Mouse (Mus musculus): Measurements from ENCODE around the gene Clstn2. TPM values are rescaled to one million over a fixed set of nuclear protein-coding genes. Genes with fewer than 3 reads are reported as not detected.

Gene Clstn2
- total RNA-seq, 2 experiments from 2014 or later, result 148 to 162 TPM

DNA sequence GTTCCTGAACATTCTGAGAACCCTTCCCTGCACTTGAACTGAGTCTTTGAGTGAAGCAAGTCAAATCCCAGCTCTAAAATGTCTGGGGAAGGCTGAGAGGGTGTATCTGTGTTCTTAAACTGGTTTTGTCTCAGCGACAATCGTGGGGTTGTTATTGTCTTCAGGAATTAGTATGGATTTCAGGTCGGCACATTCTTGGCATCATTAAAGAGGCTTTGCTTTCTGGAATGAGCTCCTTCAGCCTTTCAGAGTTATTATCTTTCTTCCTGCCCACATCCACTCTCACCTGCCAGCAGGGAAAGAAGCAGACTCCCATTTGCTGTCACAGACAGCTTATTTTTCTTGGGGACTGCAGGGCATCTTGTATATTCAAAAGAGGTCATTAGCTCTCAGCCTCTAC is 398.1 kb downstream of the Clstn2 start:
- Histone ChIP-seq H3K27ac (peak overlapping the region; percentile 43; the same call in 1 of the 2 replicates), H3K4me3 (no peak overlapping the region)
- TF ChIP-seq CTCF (conservative IDR thresholded peaks at IDR 0.05), result no peak
- no peak for DNase-seq (ENCODE audit: low spot score in 2 of 2)

DNA sequence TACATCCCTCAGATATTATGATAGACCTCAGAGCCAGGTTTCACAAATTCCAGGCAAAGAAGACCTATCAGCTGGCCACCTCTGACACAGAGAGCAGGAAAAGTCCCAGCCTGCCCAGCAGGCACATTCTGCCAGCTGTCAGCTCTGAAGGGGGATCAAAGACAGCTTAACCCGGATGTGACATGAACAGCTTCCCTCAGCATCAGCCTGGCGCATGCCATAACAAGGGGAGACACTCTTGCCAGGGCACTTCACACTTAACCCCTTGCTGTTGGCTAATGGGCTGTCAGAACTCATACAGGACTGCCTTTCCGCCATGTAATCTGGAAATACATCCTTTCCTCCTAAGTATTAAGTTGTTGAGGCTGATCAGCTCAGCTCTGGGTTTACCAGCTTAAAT is 403.8 kb downstream of the Clstn2 start:
- no peak for TF ChIP-seq CTCF (conservative IDR thresholded peaks at IDR 0.05)
- peak overlapping the region; percentile 64; the same call in 1 of the 2 replicates for H3K27ac ChIP-seq
- H3K4me3 ChIP-seq, result no peak overlapping the region
- DNase-seq (ENCODE audit: low spot score in 2 of 2), result no peak

- no peak for TF ChIP-seq CTCF (conservative IDR thresholded peaks at IDR 0.05)
- H3K4me3 ChIP-seq, result no peak overlapping the region
- DNase-seq (ENCODE audit: low spot score in 2 of 2), result no peak
- peak overlapping the region; percentile 64 for H3K27ac ChIP-seq
Observed at GRCm38 (mm10) chr9:97628361-97628908, 404.5 kb downstream of the Clstn2 start.

- DNase-seq (ENCODE audit: low spot score in 2 of 2), result no peak
- H3K27ac ChIP-seq, result peak overlapping the region; percentile 64
- no peak for TF ChIP-seq CTCF (conservative IDR thresholded peaks at IDR 0.05)
- H3K4me3 ChIP-seq, result no peak overlapping the region
Observed at GRCm38 (mm10) chr9:97627916-97628315, 405.1 kb downstream of the Clstn2 start.

DNA sequence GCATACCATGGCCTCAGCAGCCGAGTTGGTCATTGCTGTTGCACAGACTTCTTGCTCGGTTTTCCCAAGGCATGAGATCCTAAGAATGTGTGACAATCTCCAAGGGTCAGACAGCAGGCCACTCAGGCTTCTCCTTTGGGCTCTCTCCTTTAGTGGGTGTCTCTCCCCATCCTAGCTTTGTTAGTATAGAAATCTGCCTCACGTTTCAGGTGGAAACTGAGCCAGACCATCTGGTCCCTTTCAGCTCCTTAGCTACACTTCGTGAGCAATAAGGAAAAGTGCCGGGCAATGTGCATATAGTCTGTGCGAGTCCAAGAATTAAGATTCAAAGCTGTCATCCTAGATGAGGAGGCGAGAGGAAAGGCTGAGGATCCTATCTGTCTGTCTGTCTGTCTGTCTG is 422.4 kb downstream of the Clstn2 start:
- peak overlapping the region; percentile 83 for H3K27ac ChIP-seq
- no peak for TF ChIP-seq CTCF (conservative IDR thresholded peaks at IDR 0.05)
- no peak for DNase-seq (ENCODE audit: low spot score in 2 of 2)

DNA sequence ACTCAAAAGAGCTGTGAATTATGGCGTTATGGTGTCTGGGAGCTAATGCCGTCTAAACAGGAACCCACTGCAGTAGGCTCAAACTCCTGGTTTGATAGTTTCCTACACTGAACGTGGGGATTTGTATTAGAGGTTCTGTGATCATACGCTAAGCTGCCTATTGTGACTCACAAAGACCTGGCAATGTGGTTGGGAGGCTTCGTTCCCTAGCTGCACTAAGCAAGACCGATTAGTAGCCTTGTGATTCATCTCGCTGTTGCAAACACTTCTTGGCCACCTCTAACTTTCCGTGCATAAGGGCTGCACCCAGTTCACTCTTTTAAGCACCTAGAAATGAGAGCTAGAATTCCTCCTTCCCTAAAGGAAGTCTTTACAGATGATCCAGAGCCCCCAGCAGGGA is 429.3 kb downstream of the Clstn2 start:
- peak overlapping the region; percentile 81 for H3K27ac ChIP-seq
- H3K4me3 ChIP-seq, result no peak overlapping the region
- peak in 1 of 2 experiments; percentile 33 for DNase-seq (ENCODE audit: low spot score in 2 of 2)
- no peak for TF ChIP-seq CTCF (conservative IDR thresholded peaks at IDR 0.05)

More for the DNA sequence above, 422.4 kb downstream of the Clstn2 start:
- H3K4me3 ChIP-seq, result no peak overlapping the region

DNA sequence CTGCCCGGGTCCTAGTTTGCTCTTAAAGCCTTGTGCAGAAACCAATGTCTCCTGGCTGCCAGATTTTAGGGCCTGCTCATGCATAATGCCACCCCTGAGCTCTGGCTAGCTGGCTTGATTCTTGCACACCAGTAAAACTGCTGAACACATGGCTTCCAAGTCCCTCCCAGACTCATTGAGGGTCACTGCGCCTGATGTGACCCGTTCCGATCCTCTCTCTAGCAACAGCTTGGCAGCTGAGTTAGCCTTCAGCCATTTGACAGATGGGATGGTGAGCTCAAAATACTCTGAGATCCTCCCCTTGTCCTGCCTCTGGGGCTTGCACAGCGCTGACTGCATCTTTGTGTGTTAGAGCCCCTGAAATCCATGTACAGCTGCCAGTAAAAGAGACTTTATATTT is 430.5 kb downstream of the Clstn2 start:
- Histone ChIP-seq H3K27ac (peak overlapping the region; percentile 81), H3K4me3 (no peak overlapping the region)
- TF ChIP-seq CTCF (conservative IDR thresholded peaks at IDR 0.05), result no peak
- DNase-seq (ENCODE audit: low spot score in 2 of 2), result no peak

GRCm38 (mm10) chr9:97599006-97599405 is 434.0 kb downstream of the Clstn2 start:
- H3K27ac ChIP-seq, result peak overlapping the region; percentile 81; the same call in 1 of the 2 replicates
- TF ChIP-seq CTCF (conservative IDR thresholded peaks at IDR 0.05), result no peak
- no peak for DNase-seq (ENCODE audit: low spot score in 2 of 2)
- no peak overlapping the region for H3K4me3 ChIP-seq

DNA sequence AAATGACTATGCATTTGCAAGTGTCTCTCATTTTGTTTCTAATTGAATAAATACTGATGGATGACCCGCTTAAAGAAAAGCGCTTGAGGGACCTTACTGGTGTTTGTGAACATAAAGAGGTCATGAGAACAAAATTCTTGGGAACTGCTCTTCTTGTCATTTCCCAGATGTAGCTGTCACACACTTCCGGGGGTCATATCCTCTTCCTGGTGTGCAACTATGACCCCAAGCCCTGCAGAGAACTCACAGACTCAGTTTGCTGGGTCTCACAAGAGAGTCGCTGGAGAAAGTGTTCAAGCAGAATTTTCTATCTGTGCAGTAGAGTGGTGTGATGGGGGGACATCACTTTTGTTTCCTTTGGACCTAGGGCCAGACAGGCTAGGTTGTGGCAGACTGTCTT is 442.3 kb downstream of the Clstn2 start:
- Histone ChIP-seq H3K27ac (no peak overlapping the region), H3K4me3 (no peak overlapping the region)
- no peak for TF ChIP-seq CTCF (conservative IDR thresholded peaks at IDR 0.05)
- DNase-seq (ENCODE audit: low spot score in 2 of 2), result no peak

GRCm38 (mm10) chr9:97570881-97571280 is 462.1 kb downstream of the Clstn2 start:
- H3K27ac ChIP-seq, result peak overlapping the region; percentile 71
- TF ChIP-seq CTCF (conservative IDR thresholded peaks at IDR 0.05), result no peak
- peak; percentile 63 to 73 for DNase-seq (ENCODE audit: low spot score in 2 of 2)

DNA sequence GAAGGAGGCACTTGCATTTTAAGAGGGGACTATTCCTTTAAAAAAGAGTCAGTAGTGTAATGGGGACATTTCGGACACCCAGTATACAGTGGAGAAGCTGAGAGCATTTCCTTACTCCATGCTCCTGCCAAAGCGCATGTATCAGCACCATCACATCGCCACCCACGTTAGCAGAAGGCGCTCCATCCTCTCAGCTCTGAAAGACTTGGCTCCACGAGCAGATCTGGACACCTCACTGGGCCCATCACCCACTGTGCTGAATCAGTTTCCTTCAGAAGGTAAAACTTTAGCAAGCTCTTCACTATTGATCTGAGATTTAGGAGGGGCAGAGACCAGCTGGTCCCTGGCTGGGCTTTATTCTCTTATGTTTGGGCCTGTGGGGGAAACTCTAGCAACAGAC is 469.9 kb downstream of the Clstn2 start:
- no peak for TF ChIP-seq CTCF (conservative IDR thresholded peaks at IDR 0.05)
- DNase-seq (ENCODE audit: low spot score in 2 of 2), result peak in 1 of 2 experiments; percentile 75
- Histone ChIP-seq H3K27ac (peak overlapping the region; percentile 51; the same call in 1 of the 2 replicates), H3K4me3 (no peak overlapping the region)

More at GRCm38 (mm10) chr9:97570881-97571280, 462.1 kb downstream of the Clstn2 start:
- no peak overlapping the region for H3K4me3 ChIP-seq

DNA sequence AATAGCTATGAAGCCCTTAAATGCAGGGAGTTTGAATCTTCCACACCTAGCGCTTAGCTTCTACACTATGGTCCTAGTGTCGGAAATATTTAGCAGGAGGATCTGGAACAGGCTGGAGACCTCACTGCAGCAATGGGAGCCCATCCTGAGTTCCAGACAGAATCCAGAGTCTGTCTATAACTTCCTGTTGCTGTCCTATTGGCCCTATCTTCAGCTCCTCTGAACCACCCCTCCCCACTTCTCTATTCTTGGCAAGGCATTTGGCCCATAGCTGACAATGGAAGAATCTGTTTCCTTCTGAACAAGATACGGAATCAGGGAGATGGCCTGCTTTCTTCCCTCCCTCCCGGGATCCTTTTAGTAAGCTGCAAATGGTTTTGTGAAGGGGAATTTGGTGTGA is 488.6 kb downstream of the Clstn2 start:
- no peak for DNase-seq (ENCODE audit: low spot score in 2 of 2)
- Histone ChIP-seq H3K4me3 (no peak overlapping the region), H3K27ac (no peak overlapping the region)
- no peak for TF ChIP-seq CTCF (conservative IDR thresholded peaks at IDR 0.05)

GRCm38 (mm10) chr9:97541419-97541818 is 491.6 kb downstream of the Clstn2 start:
- DNase-seq (ENCODE audit: low spot score in 2 of 2), result no peak
- H3K4me3 ChIP-seq, result no peak overlapping the region
- H3K27ac ChIP-seq, result no peak overlapping the region
- TF ChIP-seq CTCF (conservative IDR thresholded peaks at IDR 0.05), result no peak

GRCm38 (mm10) chr9:97538075-97538779 is 494.8 kb downstream of the Clstn2 start:
- Histone ChIP-seq H3K4me3 (no peak overlapping the region), H3K27ac (no peak overlapping the region)
- DNase-seq (ENCODE audit: low spot score in 2 of 2), result no peak
- TF ChIP-seq CTCF (conservative IDR thresholded peaks at IDR 0.05), result no peak

All from layer of hippocampus, adult 2 months (tissue).